Mouse (Mus musculus): ENCODE data around the gene Zfand5.

GRCm38 (mm10) chr19:21271741-21272654, at the start of gene Zfand5:
- TF ChIP-seq HCFC1 (IDR thresholded peaks at IDR 0.05; ENCODE audit: borderline replicate concordance, insufficient read depth, low read length) (no peak; the same call in 1 of the 2 replicates), ZNF384 (IDR thresholded peaks at IDR 0.05; ENCODE audit: low read depth, low read length) (no peak), CHD2 (IDR thresholded peaks at IDR 0.05; ENCODE audit: low read depth, low read length) (no peak), ZC3H11A (IDR thresholded peaks at IDR 0.05; ENCODE audit: borderline replicate concordance, low read depth, low read length) (no peak), MAFK (IDR thresholded peaks at IDR 0.05; ENCODE audit: insufficient read depth, low read depth, low read length) (peak; percentile 41; the same call in 1 of the 2 replicates)

Data from ES-E14 (cell line).